Mouse (Mus musculus) liver, embryonic 13.5 days (tissue): ENCODE results near the gene Itih3. TPM values are rescaled to one million over a fixed set of nuclear protein-coding genes. Genes with fewer than 3 reads are reported as not detected.

Source experiments
- ATAC-seq: fragments of 200-750 bp; cut with Nextera tagmentation; 2 replicates; pipeline ENCODE4 v1.8.0; 2017; ENCODE audit warnings: low read depth, mild to moderate bottlenecking, moderate number of reproducible peaks, moderate library complexity
- DNase-seq: peaks from one replicate; pipeline ENCODE4 v3.0.0; 2022
- H3K27ac ChIP-seq: fragments of 300-500 bp; sonication (generic); 2 replicates; pipeline ENCODE4 v1.5.1; 2015; ENCODE audit warnings: moderate library complexity, mild to moderate bottlenecking, inconsistent platforms
- H3K27me3 ChIP-seq: fragments of 300-500 bp; sonication (generic); 2 replicates; pipeline ENCODE4 v1.6.1; 2015; ENCODE audit warnings: mild to moderate bottlenecking, inconsistent platforms
- H3K36me3 ChIP-seq: fragments of 300-500 bp; sonication (generic); 2 replicates; pipeline ENCODE4 v1.6.1; 2015; ENCODE audit warnings: mild to moderate bottlenecking, inconsistent platforms
- H3K4me1 ChIP-seq: fragments of 300-500 bp; sonication (generic); replicated peaks from 2 replicates; pipeline ENCODE4 v1.6.1; 2015; ENCODE audit warnings: inconsistent platforms
- H3K4me2 ChIP-seq: fragments of 300-500 bp; sonication (generic); 2 replicates; pipeline ENCODE4 v1.6.1; 2015; ENCODE audit warnings: inconsistent platforms, mild to moderate bottlenecking, moderate library complexity
- H3K4me3 ChIP-seq: fragments of 300-500 bp; sonication (generic); replicated peaks from 2 replicates; pipeline ENCODE4 v1.5.1; 2015; ENCODE audit warnings: mild to moderate bottlenecking, inconsistent platforms
- H3K9ac ChIP-seq: fragments of 300-500 bp; sonication (generic); 2 replicates; pipeline ENCODE4 v1.6.1; 2015; ENCODE audit warnings: mild to moderate bottlenecking, inconsistent platforms
- H3K9me3 ChIP-seq: fragments of 300-500 bp; sonication (generic); replicated peaks from 2 replicates; pipeline ENCODE4 v1.6.1; 2016; ENCODE audit warnings: inconsistent platforms
- WGBS: fragments of 180-500 bp; shearing (Covaris S2); methylation state at CpG from one replicate; pipeline ENCODE4 v1.1.7; 2015; ENCODE audit not compliant: insufficient replicate concordance; 5-methylcytosine and 5-hydroxymethylcytosine counted together
- polyA plus RNA-seq: library from polyadenylated mRNA; unstranded; fragments of >200 nt; fragmentation: Nextera tagmentation; extraction: Ambion mirVana; gene quantifications from 2 replicates; pipeline ENCODE4 v1.2.1, GENCODE M21; 2015

Itih3 gene
- polyA plus RNA-seq, 1 experiment from 2014 or later, result 114 TPM

- Histone ChIP-seq H3K36me3 (no peaks in the 10 kb centered on the region), H3K4me3 (no peak overlapping the region), H3K27ac (no peak overlapping the region), H3K27me3 (no peaks in the 10 kb centered on the region), H3K4me1 (peaks cover 10% of the 10 kb centered on the region; the same call in 1 of the 2 replicates), H3K4me2 (no peak overlapping the region), H3K9ac (no peak overlapping the region), H3K9me3 (no peaks in the 10 kb centered on the region)
- no peak for DNase-seq
- ATAC-seq, result no peak
- WGBS, result 43% methylated on average over 3 of the region's 3 CpGs
These were observed 23.6 kb downstream of the Itih3 start for GRCm38 (mm10) chr14:30899972-30900371.

- Histone ChIP-seq H3K27ac (no peak overlapping the region), H3K9me3 (no peaks in the 10 kb centered on the region), H3K4me3 (no peak overlapping the region), H3K4me1 (peaks cover 16% of the 10 kb centered on the region), H3K4me2 (peak overlapping the region; percentile 38), H3K9ac (no peak overlapping the region), H3K27me3 (no peaks in the 10 kb centered on the region), H3K36me3 (no peaks in the 10 kb centered on the region)
- ATAC-seq (peak; percentile 60), DNase-seq (no peak)
- WGBS, result 15% methylated on average over 9 of the region's 9 CpGs
These were observed 35.3 kb downstream of the Itih3 start for GRCm38 (mm10) chr14:30888271-30888732.

GRCm38 (mm10) chr14:30886204-30886603 is 37.4 kb downstream of the Itih3 start, which contains the start of gene Itih4:
TSS of gene Itih4 (plus strand) at chr14:30886476.
- no peak for DNase-seq
- ATAC-seq, result no peak
- Histone ChIP-seq H3K27ac (peak within 1 kb of the TSS; percentile 47), H3K4me3 (no peak within 1 kb of the TSS), H3K4me2 (peak within 1 kb of the TSS; percentile 25), H3K4me1 (peaks cover 19% of the 10 kb centered on the region), H3K36me3 (no peaks in the 10 kb centered on the region), H3K27me3 (no peaks in the 10 kb centered on the region), H3K9me3 (no peaks in the 10 kb centered on the region), H3K9ac (no peak within 1 kb of the TSS)
- 61% methylated on average over 3 of the region's 3 CpGs for WGBS

- ATAC-seq, result no peak
- WGBS, result 11% methylated on average over 3 of the region's 3 CpGs
These were observed 38.3 kb downstream of the Itih3 start for GRCm38 (mm10) chr14:30885298-30885697.

GRCm38 (mm10) chr14:30881718-30882108 is 41.8 kb downstream of the Itih3 start:
- DNase-seq, result no peak
- H3K4me1 ChIP-seq, result peaks cover 26% of the 10 kb centered on the region

More at GRCm38 (mm10) chr14:30885298-30885697, 38.3 kb downstream of the Itih3 start:
- H3K4me1 ChIP-seq, result peaks cover 21% of the 10 kb centered on the region
- H3K9me3 ChIP-seq, result no peaks in the 10 kb centered on the region
- no peak overlapping the region for H3K4me2 ChIP-seq
- H3K4me3 ChIP-seq, result no peak overlapping the region
- no peak overlapping the region for H3K27ac ChIP-seq
- H3K27me3 ChIP-seq, result no peaks in the 10 kb centered on the region
- no peak overlapping the region for H3K9ac ChIP-seq
- DNase-seq, result no peak
- H3K36me3 ChIP-seq, result no peaks in the 10 kb centered on the region

GRCm38 (mm10) chr14:30880811-30881717 is 42.5 kb downstream of the Itih3 start:
- H3K9me3 ChIP-seq, result no peaks in the 10 kb centered on the region
- H3K27me3 ChIP-seq, result no peaks in the 10 kb centered on the region
- H3K9ac ChIP-seq, result no peak overlapping the region
- peaks cover 31% of the 10 kb centered on the region for H3K4me1 ChIP-seq
- DNase-seq (peak; percentile 17), ATAC-seq (no peak)
- H3K4me3 ChIP-seq, result no peak overlapping the region
- no peak overlapping the region for H3K27ac ChIP-seq
- H3K36me3 ChIP-seq, result 0 out of 2 replicates have a peak, but pooled peaks cover 1% of the 10 kb centered on the region
- H3K4me2 ChIP-seq, result no peak overlapping the region
- 68% methylated on average over 17 of the region's 17 CpGs for WGBS

More at GRCm38 (mm10) chr14:30881718-30882108, 41.8 kb downstream of the Itih3 start:
- Histone ChIP-seq H3K9me3 (no peaks in the 10 kb centered on the region), H3K9ac (no peak overlapping the region), H3K4me3 (no peak overlapping the region), H3K36me3 (no peaks in the 10 kb centered on the region), H3K27ac (no peak overlapping the region), H3K27me3 (no peaks in the 10 kb centered on the region), H3K4me2 (no peak overlapping the region)
- no peak; the same call in 1 of the 2 replicates for ATAC-seq
- WGBS, result 76% methylated on average over 3 of the region's 3 CpGs

GRCm38 (mm10) chr14:30880251-30880650 is 43.3 kb downstream of the Itih3 start:
- Histone ChIP-seq H3K27me3 (no peaks in the 10 kb centered on the region), H3K9ac (no peak overlapping the region), H3K4me1 (peaks cover 33% of the 10 kb centered on the region), H3K4me3 (no peak overlapping the region), H3K4me2 (no peak overlapping the region), H3K9me3 (no peaks in the 10 kb centered on the region), H3K27ac (no peak overlapping the region), H3K36me3 (0 out of 2 replicates have a peak, but pooled peaks cover 5% of the 10 kb centered on the region)
- WGBS, result 73% methylated on average over 8 of the region's 8 CpGs
- DNase-seq (no peak), ATAC-seq (no peak)

- no peak overlapping the region for H3K4me3 ChIP-seq
- no peak overlapping the region for H3K27ac ChIP-seq
- H3K4me1 ChIP-seq, result peaks cover 37% of the 10 kb centered on the region
- no peak for ATAC-seq
- H3K4me2 ChIP-seq, result no peak overlapping the region
- H3K27me3 ChIP-seq, result no peaks in the 10 kb centered on the region
- no peak for DNase-seq
- H3K9me3 ChIP-seq, result no peaks in the 10 kb centered on the region
- H3K36me3 ChIP-seq, result 0 out of 2 replicates have a peak, but pooled peaks cover 5% of the 10 kb centered on the region
- 71% methylated on average over 9 of the region's 9 CpGs for WGBS
- no peak overlapping the region for H3K9ac ChIP-seq
These were observed 43.8 kb downstream of the Itih3 start for GRCm38 (mm10) chr14:30879794-30880193.

GRCm38 (mm10) chr14:30878958-30879571 is 44.5 kb downstream of the Itih3 start, which contains the start of gene Mustn1:
TSS of gene Mustn1 (plus strand) at chr14:30879200.
- Histone ChIP-seq H3K4me2 (no peak within 1 kb of the TSS), H3K27me3 (no peaks in the 10 kb centered on the region), H3K9me3 (no peaks in the 10 kb centered on the region), H3K9ac (no peak within 1 kb of the TSS), H3K27ac (no peak within 1 kb of the TSS), H3K4me3 (no peak within 1 kb of the TSS), H3K36me3 (peaks cover 10% of the 10 kb centered on the region), H3K4me1 (peaks cover 44% of the 10 kb centered on the region)
- WGBS, result 71% methylated on average over 11 of the region's 11 CpGs
- DNase-seq (no peak), ATAC-seq (no peak)

- Histone ChIP-seq H3K36me3 (peaks cover 16% of the 10 kb centered on the region), H3K27me3 (no peaks in the 10 kb centered on the region), H3K27ac (no peak overlapping the region), H3K4me3 (no peak overlapping the region), H3K4me2 (no peak overlapping the region), H3K9me3 (no peaks in the 10 kb centered on the region), H3K9ac (no peak overlapping the region), H3K4me1 (peaks cover 50% of the 10 kb centered on the region)
- DNase-seq (no peak), ATAC-seq (no peak)
- 78% methylated on average over 3 of the region's 3 CpGs for WGBS
These were observed 45.7 kb downstream of the Itih3 start for GRCm38 (mm10) chr14:30877827-30878226.

- Histone ChIP-seq H3K36me3 (peaks cover 20% of the 10 kb centered on the region), H3K9ac (no peak overlapping the region), H3K27ac (peak overlapping the region; percentile 77), H3K4me2 (no peak overlapping the region), H3K4me3 (no peak overlapping the region), H3K27me3 (no peaks in the 10 kb centered on the region), H3K4me1 (peaks cover 46% of the 10 kb centered on the region), H3K9me3 (no peaks in the 10 kb centered on the region)
- 82% methylated on average over 10 of the region's 10 CpGs for WGBS
- no peak for DNase-seq
- no peak for ATAC-seq
These were observed 47.1 kb downstream of the Itih3 start for GRCm38 (mm10) chr14:30876451-30876850.
